Mouse (Mus musculus): ENCODE measurements at regions not wholly inside any gene's neighbourhood (a gene's known extent, or its start where the extent isn't known, plus 50 kb on each side); places are given as distances from the start of the nearest gene placed in this dataset.

DNA sequence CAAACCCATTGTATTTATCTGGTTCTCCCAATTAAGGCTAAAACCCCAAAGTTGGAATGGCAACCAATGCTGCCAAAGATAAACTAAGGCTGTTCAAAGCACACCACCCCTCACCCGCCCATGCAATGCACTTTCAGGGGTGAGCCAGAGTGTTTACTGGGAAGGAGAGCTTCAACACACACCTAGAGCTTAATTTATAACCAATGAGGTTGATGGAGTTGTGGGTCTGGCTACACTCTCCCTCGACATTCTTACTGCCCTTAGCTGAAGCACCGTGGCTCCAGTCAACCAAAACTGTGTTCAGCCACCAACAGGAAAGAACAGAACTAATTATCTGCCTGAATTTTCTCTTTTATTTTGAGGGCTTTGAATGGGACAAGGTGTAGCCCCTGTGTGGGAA lies 192.8 kb downstream of the Lmo4 start:
- DNase-seq (ENCODE audit: low spot score): no peak

DNA sequence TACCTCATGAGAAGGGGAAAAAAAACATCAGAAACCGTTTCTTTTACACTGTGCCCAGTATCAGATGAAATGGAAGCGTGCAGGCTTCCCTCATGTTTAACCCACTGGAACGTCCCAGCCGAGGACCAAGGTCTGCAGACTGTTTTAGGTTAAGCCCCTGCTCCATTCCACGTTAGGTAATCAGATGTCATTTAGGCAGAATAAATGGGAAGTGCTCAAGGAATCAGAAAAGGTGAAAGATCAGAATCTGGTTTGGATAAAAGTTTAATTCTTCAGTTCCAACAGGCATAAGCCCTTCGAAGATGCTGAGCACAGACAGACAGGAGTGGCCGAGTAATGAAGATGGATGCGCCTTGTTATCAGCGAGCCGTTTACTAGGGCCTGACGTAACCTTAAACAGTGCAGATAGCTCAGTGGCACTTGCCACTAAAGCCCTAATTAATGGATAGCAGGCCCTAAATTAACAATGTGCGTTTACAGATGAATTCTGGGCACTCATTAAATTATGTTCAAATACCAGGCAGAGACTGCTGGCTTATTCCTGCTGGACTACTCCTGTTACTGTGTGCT lies 193.5 kb downstream of the Lmo4 start:
- no peak for DNase-seq (ENCODE audit: low spot score)

DNA sequence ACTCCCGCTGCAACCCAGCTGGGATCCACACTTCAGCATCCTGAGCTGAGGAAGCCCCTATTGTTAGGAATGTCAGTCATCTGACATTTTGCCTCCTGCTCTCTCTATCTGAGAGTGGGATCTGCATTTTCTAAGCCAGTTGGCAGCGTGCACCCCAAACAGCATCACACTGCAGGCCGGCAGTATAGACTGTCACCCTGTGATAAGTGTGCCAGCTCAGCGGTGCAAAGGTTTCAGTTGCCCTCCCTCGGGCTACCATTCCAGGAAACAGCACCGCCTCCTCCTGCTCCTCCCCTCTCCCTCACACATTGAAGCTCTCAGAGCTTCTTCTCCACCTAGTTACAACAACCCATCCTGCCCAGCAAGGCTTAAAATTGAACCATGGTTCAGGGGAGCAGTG lies 194.5 kb downstream of the Lmo4 start:
- no peak for DNase-seq (ENCODE audit: low spot score)

DNA sequence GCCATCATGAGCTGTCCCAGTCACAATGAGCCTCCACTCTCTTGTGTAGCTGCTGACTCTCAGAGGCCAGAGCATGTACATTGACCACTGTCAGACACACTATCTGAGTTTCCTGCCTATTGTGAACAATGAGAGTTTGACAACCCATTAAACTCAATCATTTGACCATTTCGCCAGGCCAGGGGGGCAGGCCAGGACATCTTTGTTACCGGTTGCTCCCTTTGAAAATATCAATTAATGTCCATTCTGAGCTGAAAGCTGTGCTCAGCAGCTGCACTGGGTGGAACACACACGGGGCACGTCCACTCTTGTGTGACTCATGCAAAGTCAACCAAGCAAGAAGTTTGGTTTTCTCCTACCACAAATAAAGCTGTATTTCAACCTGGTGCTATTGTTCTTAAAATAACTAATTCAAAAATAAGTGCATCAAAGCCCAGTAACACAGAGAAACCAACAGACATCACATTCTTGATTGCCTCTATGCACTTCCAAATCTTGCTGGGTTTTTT lies 197.9 kb downstream of the Lmo4 start:
- no peak for DNase-seq (ENCODE audit: low spot score)

DNA sequence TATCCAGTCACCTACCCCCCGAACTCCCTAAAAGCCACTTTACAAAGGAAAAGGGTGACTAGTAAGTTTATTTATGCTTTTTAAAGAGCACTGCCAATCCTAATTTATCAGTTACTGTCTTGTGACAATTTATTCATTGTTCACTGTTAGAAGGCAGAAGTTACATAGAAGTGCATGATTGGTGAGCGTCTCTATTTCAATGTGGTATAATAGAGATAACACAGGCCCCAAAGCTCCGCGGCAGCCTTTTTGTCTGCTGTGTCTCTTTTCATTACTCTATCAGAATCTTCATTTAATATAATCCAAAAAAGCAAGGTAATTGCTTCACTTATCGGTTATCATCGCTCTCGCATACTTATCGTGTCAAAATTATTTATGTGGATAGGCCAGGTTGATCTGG lies 207.1 kb downstream of the Lmo4 start:
- no peak for DNase-seq (ENCODE audit: low spot score)

DNA sequence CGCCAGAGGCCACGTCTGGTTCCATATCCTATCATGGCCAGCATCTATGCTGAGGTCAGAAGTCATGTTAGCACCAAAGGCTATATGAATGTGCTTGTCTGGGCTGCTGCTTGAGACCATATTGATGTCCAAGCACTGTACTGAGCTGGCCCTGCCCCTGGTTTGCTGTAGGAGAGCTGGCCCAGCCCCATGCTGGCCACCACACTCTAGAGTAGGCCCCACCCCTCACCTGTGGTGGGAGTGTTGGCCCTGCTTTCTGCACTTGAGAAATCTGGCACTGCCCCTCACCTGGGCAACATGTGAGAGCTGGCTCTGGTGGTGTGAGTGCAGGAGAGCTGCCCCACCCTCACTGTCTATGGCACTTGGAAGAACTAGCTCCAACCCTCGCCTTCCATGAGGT lies 210.0 kb downstream of the Lmo4 start:
- no peak for DNase-seq (ENCODE audit: low spot score)

DNA sequence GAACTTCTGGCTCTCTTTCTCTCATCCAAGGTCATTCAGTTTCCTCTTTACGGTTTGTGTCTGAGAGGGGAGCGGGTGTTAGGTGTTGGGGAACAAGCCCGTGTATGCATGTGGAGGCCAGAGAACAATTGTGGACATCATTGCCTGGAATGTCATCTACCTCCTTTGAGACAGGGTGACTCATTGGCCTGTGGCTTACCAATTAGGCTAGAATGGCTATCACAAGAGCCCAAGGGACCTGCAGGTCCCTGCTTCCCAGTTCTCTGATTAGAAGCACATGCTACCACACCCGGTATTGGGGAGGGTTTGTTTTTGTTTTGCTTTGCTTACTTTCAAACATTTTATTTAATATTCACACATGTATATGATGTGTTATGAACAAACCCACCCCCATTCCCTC lies 216.0 kb downstream of the Lmo4 start:
- no peak for DNase-seq (ENCODE audit: low spot score)

DNA sequence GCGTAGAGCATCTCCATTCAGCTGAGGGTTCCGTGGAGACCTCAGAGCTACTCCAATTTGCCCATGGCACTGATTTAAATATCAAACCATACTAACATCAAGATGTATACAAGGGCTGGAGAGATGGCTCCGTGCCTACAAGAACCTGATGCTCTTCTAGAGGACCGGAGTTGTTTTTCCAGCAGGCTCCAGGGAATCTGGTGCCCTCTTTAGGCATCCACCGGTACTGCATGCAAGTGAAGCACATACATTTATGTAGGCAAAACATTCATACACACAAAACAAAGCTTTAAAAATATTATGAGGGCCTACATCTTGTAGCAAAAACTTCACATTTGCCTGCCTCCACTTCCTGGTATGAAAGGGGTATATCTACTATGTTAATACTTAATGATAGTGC lies 217.0 kb downstream of the Lmo4 start:
- DNase-seq (ENCODE audit: low spot score): no peak

DNA sequence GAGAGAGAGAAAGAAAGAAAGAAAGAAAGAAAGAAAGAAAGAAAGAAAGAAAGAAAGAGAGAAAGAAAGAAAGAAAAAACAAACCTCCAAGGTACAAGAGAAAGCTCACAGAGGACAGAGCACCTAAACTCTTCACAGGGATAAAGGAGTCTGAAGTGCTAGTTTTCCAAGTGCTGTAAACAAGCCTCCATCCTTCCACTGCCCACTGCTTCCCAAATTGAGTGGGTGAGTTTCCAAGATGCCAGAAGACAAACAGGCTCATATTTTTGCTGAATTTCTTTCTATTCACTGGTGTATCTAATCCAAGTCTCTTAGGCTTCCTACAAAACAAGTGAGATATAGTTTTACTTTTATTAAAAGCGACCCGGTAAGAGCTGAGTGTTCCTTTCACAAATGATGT lies 218.2 kb downstream of the Lmo4 start:
- no peak for DNase-seq (ENCODE audit: low spot score)

DNA sequence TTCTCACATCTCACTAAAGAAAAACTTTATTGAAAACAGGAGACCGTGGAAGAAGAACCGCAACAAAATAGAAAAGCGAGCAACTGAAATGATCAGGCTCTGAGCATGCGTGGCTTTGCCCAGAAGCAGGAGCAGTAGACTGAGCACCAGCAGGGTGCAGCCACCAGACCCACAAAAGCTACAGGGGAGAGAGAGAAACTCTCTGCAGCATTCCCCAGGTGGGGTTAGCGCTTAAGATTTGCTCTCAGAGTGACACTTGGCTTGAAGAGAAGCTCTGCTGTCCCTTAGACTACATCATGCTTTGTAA lies 218.9 kb downstream of the Lmo4 start:
- DNase-seq (ENCODE audit: low spot score): no peak

DNA sequence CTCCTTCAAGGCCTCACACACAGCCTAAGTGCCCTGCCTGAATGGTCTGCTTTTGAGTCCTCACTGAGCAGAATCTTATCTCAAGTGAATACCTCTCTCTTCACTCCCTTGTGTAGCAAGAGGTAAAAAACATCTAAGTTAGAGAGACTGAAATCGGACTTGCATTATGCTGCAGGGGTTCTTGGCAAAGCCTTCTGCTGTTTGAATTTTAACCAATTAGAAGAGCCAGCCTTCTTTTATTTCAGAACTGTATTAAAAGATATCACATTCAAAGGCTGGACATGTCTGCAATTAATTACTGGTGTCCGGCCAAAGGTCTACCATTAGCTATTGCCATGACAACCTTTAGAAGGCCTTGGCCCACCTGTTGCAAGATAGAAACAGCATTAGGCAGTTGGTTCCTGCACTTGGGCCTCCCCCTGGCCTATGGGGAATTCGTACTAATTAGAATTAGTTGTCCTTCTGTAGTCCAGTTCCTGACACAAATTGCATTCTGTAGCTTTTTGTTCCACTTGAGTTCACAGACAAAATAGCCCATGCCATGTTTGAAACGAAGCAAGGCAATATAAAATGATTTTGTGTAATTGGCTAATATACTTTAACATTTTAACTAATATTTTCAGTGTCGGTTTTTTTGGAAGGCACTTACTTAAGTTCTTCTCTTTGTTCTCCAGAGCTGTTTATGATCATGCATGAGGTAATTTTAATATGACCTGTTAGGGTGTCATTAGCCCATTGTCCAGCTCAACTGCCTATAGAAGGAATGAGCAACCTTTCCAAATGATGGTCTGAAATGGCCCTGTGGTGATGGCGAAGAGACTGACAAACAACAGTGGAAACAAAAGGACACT lies 219.4 kb downstream of the Lmo4 start:
- DNase-seq (ENCODE audit: low spot score): no peak

DNA sequence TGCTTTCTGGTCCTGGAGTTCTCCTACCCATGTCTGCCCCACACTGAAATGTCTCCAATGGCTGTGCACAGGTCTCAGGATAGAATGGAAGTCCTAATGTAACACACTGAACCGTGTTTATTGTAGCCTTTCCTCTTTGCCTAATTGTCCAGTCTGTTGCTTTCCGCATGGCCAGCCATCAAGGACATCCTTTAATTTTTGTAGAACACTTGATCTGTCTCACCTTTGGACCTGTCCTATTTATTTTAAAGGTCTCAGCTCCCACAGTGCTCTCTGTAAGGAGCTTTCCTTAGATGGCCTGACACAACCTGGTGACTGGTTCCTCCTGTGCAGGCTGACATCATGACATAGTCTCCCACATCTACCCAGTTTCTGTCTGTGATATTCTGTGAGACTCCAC lies 226.3 kb downstream of the Lmo4 start:
- DNase-seq (ENCODE audit: low spot score): no peak

DNA sequence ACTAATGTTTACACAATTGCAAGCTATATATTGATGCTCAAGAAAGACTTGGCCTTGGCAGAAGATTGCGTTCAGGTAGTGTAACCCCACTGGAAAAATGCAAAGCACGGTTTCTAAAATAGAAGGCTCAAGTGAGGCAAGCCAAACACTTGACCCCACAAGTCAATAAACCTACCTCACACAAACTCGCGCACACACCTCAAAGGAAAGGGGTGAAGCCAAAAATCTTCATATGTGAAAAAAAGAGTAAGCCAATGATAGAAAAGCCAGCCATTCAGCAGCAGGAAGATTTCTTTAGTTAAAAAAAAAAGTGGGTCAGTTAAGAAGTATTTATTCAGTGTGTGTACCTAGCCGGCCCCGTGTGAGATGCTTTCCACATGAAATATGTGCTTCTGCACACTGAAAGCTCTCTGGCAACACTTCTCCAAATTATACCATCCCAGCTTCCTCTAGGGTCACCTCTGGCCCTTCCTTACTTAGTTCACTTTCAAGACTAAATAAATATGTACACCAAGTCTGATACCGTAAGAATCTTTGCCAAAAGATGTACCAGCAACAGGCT lies 227.1 kb downstream of the Lmo4 start:
- DNase-seq (ENCODE audit: low spot score): no peak

DNA sequence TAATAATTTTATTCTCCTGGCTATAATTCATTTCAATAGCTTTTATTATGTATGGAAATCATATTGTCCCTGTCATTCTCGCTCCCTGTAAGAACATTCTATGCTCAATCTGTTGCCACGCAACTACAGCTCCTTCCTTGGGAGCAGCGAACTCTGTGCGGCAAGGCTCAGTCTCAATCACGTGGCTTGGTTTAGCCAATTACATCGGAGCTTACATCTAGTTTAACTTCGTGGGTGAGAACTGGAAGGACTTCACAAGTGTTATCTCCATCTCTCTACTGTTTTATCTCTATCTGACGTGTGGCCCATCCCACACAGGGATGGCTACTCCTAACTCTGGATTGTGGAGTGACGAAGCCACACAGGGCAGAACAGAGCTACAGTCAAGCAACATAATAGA lies 231.4 kb downstream of the Lmo4 start:
- no peak for DNase-seq (ENCODE audit: low spot score)

DNA sequence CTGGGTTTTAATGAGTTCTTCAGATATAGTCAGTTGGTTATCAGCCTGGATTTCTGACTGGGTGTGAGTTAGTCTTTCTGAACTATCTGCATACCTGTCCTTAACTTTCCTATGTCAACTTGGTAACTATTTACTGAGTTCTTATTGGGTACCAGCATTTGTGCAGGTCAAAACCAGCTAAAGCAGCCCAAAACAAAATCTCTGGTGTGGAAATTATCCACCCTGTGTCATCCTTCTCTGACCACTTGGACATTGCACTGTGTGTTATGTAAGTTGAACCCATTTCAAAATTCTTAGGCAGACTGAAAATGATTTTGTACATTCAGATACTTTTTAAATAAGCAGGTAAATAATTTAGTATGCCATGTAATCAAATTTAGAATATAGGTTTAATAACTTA lies 232.7 kb downstream of the Lmo4 start:
- no peak for DNase-seq (ENCODE audit: low spot score)

DNA sequence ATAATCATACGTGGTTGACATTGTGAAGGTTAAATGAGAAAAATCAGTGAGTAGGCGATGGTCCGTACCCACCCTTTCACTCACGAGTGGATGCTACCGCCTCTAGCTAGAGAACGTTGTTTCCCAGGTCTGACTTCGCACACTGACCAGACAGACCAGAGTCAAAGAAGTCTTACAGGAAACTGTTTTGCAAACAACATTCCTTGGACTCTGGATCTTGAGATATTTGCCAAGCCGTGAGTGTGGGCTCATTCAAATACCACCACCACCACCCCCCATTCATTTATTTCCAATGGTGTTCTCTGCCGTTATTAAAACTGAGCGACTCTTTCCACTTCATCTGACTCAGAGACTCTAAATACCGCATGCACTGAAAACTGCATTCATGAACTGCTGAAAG lies 234.2 kb downstream of the Lmo4 start:
- DNase-seq (ENCODE audit: low spot score): no peak

DNA sequence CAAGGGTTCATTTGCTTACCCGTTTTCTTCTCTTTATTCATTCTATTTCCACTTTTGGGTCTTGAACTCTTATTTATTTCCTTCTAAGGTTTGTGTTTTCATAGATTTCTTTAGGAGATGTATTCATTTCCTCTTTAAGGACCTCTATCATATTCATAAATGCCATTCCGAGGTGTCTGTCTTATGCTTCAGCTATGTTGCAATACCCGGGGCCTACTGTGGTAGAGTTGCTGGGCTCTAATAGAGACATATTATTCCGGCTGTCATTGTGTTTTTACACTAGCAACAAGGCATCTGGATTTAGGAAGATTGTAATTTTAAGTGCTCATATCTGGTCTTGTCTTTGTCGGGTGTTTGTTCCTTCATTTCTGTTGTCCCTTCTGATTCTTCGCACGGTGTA lies 249.5 kb downstream of the Lmo4 start:
- DNase-seq (ENCODE audit: low spot score): no peak

DNA sequence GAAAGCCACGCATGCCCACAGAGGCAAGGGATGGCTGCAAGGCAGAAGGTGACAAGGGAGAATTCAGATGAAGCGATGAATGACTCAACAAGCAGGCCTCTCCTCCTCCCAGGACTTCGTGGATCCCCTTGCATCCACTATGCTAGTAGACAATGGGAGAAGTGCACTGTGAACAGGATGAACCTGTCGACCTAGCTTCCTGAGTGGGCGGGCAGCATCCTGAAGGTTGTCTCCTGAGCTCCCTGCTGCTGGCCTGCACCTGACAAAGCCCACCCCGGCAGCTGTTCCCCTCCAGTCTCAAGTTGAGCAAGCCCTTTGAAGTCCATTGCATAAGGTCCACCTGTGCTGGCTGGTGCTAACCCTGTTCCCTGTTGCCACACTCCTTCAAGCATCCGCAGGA lies 250.2 kb downstream of the Lmo4 start:
- no peak for DNase-seq (ENCODE audit: low spot score)

DNA sequence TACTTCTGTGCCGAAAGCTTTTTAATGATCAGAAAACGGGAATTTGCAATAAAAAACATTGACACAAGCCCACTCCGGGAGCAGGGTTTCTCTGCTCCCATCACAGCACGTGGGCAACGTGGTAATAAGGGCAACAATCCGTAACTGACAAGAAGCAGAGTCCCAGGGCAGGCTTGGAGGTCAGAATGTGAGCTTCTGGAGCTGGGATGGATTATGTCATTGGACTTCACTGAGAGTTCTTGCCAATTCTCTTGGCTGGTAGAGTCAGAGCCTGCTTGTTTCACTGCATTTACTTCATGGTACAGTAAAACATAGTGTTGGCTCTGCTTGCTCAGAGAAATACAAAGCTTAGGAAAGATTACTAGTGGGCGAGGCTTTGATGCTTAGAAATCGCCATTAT lies 252.7 kb downstream of the Lmo4 start:
- DNase-seq (ENCODE audit: low spot score): no peak

DNA sequence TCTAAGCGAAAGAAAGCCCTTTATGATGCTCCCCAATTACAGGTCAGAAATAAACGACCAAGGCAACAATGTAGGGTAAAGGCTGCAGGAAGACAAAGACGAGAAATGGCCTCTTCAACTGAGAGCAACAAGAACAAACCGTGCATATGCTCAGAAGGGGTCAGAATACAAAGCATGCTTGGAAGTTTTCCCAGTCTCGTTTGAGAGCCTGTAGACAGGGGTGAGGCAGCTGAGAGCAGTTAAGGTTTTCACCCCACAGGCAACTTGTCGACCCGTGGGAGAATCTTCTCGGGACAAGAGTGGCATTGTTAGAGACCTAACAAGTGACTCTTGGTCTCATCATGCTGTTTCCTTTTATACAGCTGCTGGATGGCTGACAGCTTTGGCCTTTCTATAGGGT lies 255.4 kb downstream of the Lmo4 start:
- DNase-seq (ENCODE audit: low spot score): no peak

DNA sequence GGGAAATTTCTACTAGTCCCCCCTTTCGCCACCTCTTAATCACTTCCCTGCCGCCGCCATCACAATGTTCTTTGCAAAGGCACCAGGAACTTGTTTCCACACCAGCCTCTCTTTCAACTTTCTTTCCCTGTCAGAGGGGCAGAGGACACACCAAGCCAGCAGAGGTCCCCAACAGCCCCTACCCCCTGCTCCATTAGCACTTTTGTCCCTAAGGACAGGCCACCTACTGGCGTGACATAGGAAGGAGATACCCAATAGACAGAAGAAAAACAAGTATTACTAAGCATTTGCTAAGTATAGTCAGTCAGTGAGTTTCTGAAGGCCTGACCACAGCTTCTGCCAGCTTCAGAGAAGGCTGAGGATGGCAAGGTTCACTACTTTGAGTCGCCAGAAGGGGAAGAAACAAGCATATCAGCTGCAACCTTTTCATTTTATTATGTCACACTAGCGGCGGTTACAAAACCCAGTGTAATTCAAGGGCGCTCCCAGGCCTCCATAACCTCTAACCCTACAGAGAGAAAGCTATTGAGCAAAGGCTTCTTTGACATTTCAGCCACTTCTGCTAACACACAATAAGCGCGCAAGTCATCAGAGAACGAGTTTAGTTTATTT lies 255.9 kb downstream of the Lmo4 start:
- DNase-seq (ENCODE audit: low spot score): no peak

DNA sequence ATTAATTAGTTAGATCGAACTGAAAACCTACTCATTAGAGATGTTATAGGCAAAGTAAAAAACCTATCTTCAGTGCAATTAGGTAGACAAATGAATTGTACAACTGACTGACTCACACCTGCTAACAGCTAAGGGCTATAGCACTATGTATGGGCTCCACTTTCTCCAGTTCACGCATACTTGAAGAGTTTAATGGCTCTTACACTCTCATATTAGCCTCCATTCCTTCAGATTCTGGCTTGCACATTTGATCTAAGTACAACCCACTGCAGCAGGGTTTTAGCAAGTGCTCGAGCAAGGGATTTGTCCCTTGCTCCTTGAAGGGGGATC lies 257.1 kb downstream of the Lmo4 start:
- no peak for DNase-seq (ENCODE audit: low spot score)
